Mouse (Mus musculus) layer of hippocampus, adult 11-12 months (tissue): ENCODE data around the gene D11Wsu47e.

ENCODE experiments used
- DNase-seq: peaks from one replicate; pipeline ENCODE4 v3.0.0; 2022; ENCODE audit warnings: low spot score

Gene D11Wsu47e

DNA sequence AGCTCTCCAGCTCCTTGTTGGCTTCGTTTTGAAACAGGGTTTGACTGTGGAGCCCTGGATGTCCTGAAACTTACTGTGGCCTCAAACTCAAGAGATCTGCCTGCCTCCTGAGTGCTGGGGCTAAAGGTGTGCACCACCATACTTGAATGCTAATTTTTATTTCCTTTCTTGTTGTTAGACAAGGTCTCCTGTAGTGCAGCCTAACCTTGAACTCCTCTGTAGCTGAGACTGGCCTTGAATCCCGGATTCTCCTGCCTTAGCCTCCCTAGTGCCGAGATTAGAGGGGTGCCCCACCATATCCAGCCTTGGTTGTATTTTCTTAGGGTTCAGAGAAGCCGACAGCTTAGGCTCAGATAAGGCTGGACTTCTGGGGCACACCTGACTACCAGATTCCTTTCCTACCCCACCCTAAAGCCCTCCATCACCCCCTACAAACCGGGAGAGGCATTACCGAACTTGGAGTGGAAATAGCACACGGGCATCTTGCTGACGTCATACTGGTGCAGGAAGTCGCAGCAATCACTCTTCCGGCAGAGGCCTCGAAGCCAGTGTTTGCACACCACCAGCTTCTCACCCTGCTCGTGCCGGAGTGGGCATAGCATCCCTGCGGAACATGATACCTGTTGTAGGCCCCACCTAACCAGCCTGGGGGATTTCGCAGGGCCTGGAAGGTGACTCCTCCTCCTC lies 21.9 kb downstream of the D11Wsu47e start:
- DNase-seq: no peak

DNA sequence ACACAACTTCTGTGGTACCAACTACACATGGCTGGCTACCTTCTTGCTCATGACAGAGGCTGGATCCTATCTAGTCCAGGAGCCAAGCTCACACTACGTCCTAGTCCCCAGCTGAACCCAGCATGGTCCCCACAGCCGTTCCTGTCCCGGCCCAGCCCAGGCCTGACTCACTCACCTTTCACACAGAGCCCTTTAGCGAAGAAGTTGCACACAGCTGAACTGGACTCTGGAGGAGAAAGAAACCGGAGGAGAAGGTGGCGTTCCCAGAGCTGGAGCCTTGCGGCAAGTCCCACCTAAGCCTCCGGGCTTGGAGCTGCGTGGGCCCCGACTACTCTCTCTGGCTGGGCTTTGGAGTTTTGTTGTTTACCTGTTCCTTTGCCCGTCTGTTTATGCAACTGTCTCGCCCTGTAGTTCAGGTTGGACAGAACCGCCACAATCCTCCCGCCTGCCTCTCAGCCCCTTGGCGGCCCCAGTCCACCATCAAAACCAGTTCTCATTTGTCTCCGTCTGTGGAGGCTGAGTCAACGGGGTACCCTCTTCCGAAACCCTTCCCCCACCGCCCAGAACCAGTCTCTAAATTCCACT lies 24.5 kb downstream of the D11Wsu47e start:
- no peak for DNase-seq

DNA sequence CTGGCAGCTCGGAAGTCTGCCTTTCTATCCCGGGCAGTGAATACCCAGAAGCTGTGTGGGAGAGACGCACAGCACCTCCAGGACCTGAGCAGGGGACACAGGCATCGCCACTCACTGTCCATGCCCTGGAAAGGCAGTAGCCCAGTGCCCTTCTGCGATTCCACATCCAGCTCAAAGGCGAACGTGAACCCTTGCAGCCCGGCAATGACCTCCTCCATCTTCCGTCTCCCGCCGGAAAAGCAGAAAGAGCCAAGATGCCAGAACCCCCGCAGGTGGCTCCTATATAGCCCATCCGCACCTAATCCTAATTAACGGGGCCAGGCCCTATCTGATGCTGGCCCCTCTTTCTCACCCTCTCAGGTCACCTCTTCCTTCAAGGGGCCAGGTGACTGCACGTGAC lies 25.1 kb downstream of the D11Wsu47e start:
- DNase-seq: no peak

DNA sequence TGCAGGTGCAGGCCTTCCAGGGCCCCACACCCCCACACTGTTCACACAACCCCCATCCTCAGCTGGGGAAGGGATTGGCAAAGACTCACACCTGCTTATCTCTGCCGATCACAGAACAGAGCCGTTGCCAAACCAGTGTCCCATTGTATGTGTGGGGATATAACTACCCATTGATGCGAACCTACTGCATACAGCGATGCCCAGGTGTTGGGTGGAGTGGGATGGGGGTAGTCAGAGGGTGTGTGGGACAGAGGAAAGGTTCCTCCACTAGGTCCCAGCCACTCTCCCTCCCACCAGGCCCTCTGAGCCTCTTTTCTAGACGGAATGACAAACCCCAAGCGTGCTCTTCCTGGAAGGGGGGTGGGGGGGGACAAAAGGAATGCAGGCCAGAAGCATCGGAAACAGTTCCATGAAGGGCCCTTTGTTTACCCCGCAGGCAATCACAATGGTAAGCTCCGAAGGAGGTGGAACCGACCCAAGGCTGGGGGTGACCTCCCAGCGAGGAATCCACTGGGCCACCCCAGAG lies 25.6 kb downstream of the D11Wsu47e start, which contains the start of gene Cpsf4l:
Cpsf4l (minus strand) TSS at position 287 of the 526 bp plus-strand sequence.
- DNase-seq: no peak

DNA sequence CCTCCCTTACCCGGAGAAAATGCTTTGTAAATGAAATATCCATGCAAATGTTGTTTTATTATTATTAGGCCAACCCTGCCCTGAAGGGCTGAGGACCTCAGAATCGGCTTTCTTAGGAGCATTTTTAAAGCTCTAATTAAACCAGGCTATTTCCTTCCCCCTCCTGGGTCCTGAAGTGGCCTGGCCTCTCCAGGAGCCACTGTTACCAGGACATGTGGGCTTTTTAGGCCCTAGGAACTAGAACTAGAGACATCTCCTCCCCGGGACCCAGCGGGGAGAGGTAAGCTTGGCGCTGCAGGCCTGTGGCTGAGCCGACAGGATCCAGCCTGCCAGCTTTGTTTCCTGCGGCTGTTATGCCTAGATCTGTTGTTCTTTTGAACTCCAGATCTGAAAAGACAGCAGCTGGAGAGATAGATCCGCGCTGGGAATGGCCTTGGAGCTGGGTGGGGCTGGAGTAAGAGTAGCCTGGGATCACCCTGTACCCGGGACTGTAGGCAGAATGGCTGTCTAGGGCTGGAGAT lies 26.1 kb downstream of the D11Wsu47e start:
- DNase-seq: no peak

DNA sequence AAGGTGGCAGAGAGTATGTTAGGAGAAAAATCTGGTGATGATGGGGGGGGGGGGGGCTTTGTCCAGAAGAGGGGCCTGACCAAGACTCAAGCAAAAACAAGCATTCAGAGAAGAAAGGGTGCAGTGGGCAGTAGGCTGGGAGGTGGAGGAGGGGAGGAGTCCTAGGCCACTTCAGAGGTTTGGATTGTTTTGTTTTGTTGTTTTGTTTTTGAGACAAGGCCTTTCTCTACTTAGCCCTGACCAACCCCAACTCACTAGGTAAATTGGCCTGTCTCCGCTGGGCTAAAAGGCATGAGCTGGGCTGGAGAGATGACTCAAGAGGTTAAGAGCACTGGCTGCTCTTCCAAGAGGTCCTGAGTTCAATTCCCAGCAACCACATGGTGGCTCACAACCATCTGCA lies 26.8 kb downstream of the D11Wsu47e start:
- no peak for DNase-seq

DNA sequence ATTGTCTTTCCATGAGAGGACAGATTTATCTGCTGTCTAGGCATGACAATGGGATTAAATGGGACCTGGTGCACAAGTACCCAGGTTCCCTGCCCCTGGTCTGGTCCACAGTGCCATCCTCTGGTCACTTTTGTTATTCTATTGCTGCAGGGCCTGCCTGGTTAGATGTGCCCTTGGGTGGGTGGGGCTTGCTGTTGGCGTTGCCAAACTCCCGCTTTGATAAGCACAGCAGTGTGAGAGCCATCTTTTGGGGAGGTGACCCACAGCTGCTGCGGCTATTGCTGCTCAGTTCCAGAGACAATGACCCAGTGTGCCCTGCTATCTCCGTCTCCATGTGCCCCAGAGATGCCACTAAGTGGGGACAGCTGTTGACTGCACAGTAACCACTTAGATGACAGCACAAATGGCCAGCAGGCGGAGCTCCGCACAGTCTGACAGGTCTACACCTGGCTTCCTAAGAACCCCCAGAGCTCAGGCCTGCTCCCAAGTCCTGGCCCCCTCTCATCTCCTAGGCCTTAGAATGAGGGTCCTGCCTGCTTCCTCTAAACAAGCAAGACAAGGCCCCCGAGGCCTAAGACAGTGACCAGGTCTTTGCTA lies 31.0 kb downstream of the D11Wsu47e start:
- no peak for DNase-seq

DNA sequence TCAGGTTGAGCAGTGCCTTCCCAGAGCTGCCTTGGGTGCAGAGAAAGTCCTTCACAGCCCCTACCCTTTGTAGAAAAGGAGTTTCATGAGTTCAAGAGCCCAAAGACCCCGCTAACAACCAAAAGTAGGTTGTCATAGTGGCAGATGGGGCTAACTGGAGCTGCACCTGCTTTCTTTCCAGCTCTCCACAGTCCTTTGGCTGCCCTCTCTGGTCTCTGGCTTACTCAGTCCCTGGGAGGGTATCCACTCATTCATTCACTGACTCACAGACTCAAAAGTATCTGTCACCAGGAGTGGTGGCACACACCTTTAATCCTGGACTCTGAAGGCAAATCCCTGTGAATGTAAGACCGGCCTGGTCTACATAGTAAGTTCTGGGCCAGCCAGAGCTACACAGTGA lies 31.9 kb downstream of the D11Wsu47e start:
- DNase-seq: no peak

DNA sequence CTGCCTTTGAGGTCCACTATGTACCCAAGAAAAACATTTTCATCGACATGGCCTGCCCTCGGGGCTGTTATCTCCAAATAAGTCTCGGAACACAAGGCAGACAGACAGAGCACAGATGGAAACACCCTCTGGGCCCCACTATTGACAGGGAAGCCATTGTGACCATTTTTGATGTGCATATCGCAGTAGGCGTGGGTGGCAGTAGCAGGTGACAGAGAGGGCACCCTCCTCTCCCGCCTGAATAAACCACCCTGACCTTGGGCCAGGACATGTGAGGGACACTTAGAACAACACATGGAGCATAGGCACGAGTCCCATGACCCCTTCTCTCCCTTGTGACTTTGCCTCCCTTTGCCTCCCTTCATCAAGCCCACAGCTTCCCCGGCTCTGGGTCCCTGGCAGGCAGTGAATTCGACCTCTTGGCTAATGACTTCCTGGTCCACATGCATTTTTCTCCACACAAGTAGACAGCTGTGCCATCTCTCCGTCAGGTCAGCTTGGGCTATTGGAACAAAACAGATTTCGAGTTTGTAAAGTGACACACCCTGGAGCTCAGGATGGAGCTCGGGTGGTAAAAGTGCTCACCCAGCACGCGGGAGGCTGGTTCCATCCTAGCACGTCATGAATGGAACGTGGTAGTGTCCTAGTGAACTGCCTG lies 33.7 kb downstream of the D11Wsu47e start:
- no peak for DNase-seq

DNA sequence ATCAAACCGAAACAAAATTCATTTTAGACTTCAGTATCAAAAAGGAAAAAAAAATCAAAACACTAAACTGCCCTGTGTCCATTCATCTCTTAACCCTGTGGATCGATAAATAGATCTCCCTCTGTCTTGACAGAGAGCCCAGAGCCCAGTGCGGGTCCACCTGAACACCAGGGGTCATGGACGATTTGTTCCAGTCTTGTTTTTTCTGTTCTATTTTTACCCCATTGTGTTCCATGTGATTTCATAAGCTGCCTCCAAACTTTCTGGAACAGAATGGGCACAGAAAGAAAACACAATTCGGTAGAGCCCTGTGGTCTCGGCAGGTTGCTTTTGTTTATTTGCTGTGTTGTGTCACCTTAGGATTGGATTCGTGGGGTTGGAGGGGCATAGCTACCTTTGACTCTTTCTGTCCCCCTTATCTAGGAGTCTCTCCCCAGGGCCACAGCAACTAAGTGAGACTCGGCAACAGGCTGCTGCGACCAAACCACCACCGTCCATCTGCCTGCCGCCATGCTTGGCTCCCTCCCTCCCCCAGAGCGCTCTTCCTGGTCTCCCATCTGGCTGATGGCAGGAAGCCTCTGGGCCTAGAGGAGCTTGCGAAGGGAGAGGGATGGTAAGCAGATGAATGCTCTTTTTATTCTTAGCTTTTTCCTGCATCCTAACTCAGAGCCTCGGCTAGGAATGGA lies 38.3 kb downstream of the D11Wsu47e start:
- DNase-seq: peak; percentile 45

DNA sequence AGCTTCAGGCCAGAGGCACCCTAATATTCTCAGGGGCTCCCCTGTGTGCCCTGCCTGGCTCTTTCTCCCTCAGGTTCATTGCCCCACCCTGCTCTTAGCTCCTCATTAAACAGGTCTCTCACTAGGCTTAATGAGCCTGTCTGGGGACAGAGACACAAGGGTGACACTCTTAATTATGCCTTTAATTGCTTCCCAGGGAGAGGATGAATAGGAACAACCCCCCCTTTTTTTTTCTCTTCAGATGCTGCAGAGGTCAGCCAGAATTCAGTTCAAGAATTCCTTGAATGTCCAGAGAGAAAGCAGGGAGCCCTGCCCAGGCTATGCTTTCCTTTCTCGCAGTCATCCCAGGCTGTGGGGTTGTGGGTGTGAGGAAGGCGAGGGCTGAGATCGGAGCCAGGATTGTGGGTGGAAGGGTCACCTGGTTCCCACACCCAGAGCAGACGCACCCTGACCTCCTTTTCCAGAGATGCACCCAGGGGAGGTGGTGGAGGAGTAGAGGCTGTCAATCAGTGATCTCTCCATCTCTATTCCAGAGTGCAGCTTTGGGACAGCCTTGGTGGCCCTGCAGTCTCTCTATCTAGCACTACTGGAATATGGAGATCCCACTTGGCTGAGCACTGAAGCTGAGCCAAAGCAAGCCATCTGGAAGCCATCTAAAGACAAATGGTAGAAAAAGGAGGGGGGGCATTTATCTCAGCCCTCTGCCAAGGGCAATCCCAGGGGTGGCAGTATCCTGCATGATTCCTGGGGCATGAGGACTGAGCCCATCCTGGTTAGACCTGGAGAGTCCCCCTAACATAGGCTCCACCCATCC lies 41.2 kb downstream of the D11Wsu47e start:
- DNase-seq: no peak

DNA sequence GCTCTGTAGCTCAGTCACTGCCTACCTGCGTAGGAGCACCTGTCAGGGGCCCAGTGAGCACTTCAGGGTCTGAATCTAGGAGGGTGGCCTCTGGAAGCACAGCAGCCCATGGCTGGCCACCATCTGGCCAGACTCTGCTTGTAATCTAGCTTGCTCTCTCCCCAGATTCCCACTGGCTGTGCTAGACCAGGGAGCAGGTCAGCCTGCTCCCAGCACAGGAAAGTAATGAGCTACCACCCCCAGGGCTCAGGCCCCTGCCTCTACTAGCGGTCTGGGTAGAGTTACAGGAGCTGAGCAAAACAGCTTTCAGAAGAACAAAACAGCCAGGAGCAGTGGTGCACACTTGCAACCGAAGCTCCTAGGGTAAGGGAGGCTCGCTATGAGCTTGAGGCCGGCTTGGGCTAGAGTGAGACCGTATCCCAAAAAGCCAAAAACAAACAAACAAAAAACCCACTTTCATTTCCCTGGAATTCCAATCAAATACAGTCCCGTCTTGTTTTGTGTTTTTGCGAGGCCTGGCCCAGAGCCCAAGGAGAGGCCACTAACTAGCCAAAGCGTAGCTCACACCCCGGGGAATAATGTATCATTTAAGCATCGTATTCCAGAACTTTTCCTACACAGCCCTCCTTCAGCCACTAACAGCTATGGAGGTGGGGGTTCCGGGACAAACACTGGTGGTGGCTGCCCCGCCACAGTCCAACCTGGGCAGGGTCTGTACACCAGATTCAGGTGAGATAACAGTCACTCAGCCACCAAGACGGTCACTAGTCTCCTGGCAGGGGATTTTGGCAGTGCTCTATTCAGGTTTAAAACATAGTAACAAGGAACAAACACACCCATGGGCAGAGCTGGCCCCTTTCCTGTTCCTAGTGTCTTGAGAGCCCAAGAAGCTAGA lies 43.0 kb downstream of the D11Wsu47e start:
- no peak for DNase-seq

DNA sequence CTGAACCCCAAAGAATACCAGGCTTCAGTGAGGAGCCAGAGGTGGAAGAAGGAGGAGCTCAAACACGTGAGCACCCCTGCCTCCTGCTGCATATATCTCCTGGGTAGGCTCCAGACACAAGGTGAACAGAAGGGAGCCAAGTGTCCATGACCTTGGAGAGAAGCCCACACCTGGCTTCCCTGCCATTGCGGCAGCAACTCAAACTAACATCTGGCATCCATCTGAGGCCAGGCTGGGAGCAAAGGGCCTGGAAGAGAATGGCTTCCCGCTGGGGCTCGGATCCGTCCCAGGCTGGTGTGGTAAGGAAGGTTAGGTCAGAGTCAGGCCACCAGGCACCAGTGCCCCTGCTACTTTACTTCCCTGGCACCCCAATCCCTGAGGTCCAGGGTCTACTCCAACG lies 43.8 kb downstream of the D11Wsu47e start:
- DNase-seq: no peak

DNA sequence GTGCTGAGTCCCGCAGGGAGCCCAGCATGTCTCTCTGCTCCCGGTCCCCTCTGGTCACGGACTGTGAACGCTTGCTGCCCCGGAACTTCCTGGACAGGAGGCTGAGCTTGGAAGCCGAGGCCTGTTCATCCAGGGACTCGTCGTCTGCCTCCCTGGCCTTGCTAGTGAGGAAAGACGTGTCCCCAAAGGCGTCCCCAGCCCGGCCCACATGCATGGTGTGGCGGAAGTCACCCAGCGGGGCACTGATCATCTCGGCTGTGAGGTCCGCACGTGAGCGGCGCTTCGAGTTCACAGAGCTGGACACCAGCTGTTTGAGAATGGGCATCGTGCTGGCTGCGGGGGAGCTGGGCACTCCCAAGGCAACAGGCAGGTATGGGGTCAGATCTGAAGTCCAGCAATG lies 45.0 kb downstream of the D11Wsu47e start:
- no peak for DNase-seq

DNA sequence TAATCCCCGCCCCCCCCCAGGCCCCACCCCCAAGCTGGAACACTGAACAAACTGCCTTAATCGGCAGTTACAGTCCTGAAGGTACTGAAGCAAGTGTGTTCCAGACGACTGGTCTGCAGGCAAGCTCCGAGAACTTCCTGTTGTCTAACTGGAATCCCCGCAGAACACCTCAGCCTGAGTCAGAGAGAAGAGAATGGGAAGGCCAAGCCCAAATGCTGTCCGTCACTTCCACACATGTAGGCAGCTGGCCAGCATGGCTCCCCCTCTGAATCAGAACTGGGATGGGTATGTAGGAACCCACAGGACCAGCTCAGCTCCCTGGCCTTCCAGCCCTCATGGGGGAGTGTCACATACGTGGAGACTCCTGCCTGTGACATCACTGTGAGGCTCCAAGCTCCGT lies 45.7 kb downstream of the D11Wsu47e start:
- no peak for DNase-seq

DNA sequence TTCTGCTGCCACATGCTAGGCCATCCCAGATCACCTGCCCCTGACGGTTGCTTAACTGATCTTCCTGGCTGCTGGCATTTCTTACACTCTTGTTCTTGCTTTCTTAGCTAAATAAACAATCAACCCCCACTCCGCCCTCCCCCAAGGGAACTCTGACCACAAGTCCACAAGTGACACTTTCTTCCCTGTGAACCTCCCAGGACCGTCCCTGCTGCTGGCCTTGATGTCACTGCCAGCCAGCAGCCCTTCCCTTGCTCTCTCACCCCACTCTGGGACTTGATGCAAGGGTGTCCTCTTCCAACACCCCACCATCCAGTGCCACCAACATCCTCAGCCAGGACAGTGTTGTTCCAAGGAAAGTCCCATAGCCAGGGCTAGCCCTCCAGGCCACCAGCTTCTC lies 46.7 kb downstream of the D11Wsu47e start:
- no peak for DNase-seq

DNA sequence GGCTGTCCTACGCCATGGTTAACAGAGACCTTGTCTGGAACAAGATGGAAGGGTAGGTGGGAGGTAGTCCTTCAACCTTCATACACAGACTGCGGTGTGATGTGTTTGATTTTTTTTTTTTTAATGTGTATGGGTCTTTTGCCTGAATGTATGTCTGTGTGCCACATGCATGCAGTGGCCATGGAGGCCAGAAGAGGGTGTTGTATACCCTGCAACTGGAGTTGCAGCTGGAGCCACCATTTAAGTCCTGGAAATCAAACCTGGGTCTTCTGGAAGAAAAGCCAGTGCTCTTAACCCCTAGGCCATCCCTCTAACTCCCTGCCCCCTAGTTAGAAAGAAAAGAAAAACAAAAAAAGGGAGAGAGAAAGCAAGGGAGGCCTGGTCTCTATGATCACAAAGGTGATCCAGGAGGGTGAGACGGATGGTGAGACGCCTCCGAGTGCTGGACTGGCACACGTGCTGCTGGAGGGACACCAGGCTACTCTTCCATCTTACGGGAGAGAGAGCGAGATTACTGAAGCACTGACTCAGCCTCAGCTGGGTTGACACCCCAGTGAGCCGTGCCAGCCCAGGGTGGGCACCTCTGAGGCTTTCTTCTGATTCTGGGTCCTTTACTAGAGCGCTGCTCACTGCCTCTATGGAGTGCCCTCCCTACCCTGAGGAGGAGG lies 47.9 kb downstream of the D11Wsu47e start:
- no peak for DNase-seq

DNA sequence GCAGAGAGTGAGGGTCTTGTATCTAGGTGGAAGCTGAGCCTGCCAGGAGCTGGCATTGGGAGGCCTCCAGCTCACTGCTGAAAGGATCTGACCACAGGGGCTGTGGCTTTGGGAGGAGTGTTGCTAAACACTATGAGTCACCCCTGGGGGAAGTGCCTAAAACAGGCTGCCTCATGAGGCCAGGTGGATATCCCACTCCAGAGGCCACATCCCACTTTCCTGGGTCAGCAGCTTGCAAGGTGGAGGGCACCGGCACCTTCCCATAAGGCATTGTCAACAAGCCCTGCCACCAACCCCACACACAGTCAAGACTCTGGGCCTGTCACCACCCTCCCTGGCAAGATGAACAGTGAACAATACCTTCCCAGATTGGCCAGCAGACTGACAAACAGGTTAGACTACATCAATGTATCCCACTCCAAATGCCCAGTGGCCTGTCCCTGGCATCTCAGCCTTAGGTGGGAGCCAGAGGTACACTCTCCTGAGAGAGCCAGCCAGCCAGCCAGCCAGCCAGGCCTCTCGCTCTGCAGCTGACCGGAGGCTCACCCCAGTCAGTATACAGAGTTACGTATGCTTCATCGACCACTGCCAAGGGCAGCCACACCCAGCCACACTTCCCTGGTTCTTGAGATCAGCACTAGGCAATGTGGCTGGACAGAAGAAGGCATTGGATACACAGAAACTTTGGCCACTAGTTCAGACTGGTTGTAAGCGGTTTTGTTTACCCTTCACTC lies 49.6 kb downstream of the D11Wsu47e start:
- no peak for DNase-seq

DNA sequence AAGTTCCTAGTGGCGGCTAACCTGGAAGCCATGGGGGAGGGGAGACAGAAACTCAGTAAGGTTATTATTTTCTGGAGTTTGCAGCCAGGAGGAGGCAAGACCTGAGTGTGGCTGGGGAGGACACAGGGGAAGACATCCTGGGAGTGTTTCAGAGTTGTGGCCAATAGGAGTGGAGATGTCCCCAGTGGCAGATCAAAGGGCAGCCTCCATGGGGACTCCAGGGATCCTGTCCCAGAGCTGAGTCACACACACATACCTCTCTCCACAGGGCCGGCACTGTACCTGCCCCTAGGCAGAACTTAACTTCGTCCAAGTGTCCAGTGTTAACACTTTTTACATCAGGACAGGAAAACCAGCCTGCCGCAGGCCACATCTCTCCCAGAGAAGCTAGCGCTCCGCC lies 50.9 kb downstream of the D11Wsu47e start:
- DNase-seq: no peak
